Mouse (Mus musculus) thymus, adult 18-20 months (tissue): ENCODE measurements around the gene Adgre1.
"Not testable (repeated sequence)": the region's sequence is repeated elsewhere in the genome, so short reads cannot be mapped to it uniquely, and the experiment has no call there.

Experiments
- DNase-seq, 2 experiments: peaks; one replicate each; pipeline ENCODE4 v3.0.0; 2022; ENCODE audit warnings: mixed read lengths in 2 of 2

Gene Adgre1

GRCm38 (mm10) chr17:57358441-57358840, at the start of gene Adgre1:
Gene Adgre1, plus strand, starts transcription at chr17:57358691.
- DNase-seq: no peak

- no peak for DNase-seq
Measured at GRCm38 (mm10) chr17:57311801-57312200, 46.7 kb upstream of the Adgre1 start.

- DNase-seq: no peak
Measured at GRCm38 (mm10) chr17:57327615-57328014, 30.9 kb upstream of the Adgre1 start.

- no peak for DNase-seq
Measured at GRCm38 (mm10) chr17:57328944-57329343, 29.5 kb upstream of the Adgre1 start.

- no peak for DNase-seq
Measured at GRCm38 (mm10) chr17:57330993-57331392, 27.5 kb upstream of the Adgre1 start.

- no peak for DNase-seq
Measured at GRCm38 (mm10) chr17:57332241-57332640, 26.2 kb upstream of the Adgre1 start.

GRCm38 (mm10) chr17:57334001-57334760, 24.3 kb upstream of the Adgre1 start:
- DNase-seq: no peak

- peak; percentile 69 to 71 for DNase-seq
Measured at GRCm38 (mm10) chr17:57334761-57335150, 23.7 kb upstream of the Adgre1 start.

- not testable (repeated sequence) for DNase-seq
Measured at GRCm38 (mm10) chr17:57335194-57335593, 23.3 kb upstream of the Adgre1 start.

- DNase-seq: peak; percentile 64 to 76
Measured at GRCm38 (mm10) chr17:57335673-57336303, 22.7 kb upstream of the Adgre1 start.

- DNase-seq: no peak
Measured at GRCm38 (mm10) chr17:57337996-57338395, 20.5 kb upstream of the Adgre1 start.

- no peak for DNase-seq
Measured at GRCm38 (mm10) chr17:57339298-57339697, 19.2 kb upstream of the Adgre1 start.

GRCm38 (mm10) chr17:57341568-57341967, 16.9 kb upstream of the Adgre1 start:
- DNase-seq: no peak

- DNase-seq: no peak
Measured at GRCm38 (mm10) chr17:57344029-57344707, 14.3 kb upstream of the Adgre1 start.

- no peak for DNase-seq
Measured at GRCm38 (mm10) chr17:57347017-57347416, 11.5 kb upstream of the Adgre1 start.

- no peak for DNase-seq
Measured at GRCm38 (mm10) chr17:57347781-57348180, 10.7 kb upstream of the Adgre1 start.

GRCm38 (mm10) chr17:57349067-57349466, 9.4 kb upstream of the Adgre1 start:
- DNase-seq: no peak

- no peak for DNase-seq
Measured at GRCm38 (mm10) chr17:57350212-57350611, 8.3 kb upstream of the Adgre1 start.

GRCm38 (mm10) chr17:57351107-57351506, 7.4 kb upstream of the Adgre1 start:
- no peak for DNase-seq

GRCm38 (mm10) chr17:57359485-57360241, 1.2 kb downstream of the Adgre1 start:
- DNase-seq: no peak
